8 mouse cellular contexts compared by ENCODE assay signal in genomic region chr19:55060964-55061363, GRCm38 (mm10).
DNase-seq lines count a peak whose midpoint lies in the region; ATAC-seq and TF ChIP-seq lines count a peak whose summit lies in the region.

No protein-coding gene starts in this region.

- DNase-seq in Patski (ENCODE audit: low read depth, low spot score): no peak
- DNase-seq in cerebellum, adult 18-20 months: peak; percentile 64 to 73
- peak; percentile 88 for DNase-seq in hindbrain, embryonic 11.5 days (ENCODE audit: low spot score)
- DNase-seq in layer of hippocampus, adult 8-10 months (ENCODE audit: low spot score in 2 of 2): peak; percentile 48 to 77
- peak; percentile 89 for DNase-seq in lung, embryonic 14.5 days
- peak; percentile 58 to 60 for DNase-seq in urinary bladder, postnatal 36 days (ENCODE audit: low spot score in 2 of 2)

- ATAC-seq in Patski: peak; percentile 68
- ATAC-seq in forebrain, embryonic 15.5 days (replicated peaks): peak; percentile 78
- peak; percentile 61 for ATAC-seq in hindbrain, embryonic 11.5 days (ENCODE audit: low FRiP score)
- peak; percentile 22; the same call in 1 of the 2 replicates for ATAC-seq in lung, embryonic 14.5 days (ENCODE audit: insufficient read depth)

- in situ Hi-C loops in Patski (cut with MboI; ENCODE audit: low pct_unique_long_range_greater_than_20kb): loop anchor here (5.0 to 25.0 kb wide), 5 partner anchors 141 to 1416 kb away; partner anchors contain the start of genes Adra2a, Bbip1 and Shoc2

- H3K4me2 ChIP-seq in forebrain, embryonic 15.5 days (replicated peaks): peak overlapping the region; percentile 78
- peak overlapping the region; percentile 45 for H3K4me2 ChIP-seq in hindbrain, embryonic 11.5 days (replicated peaks; ENCODE audit: low read depth, low read length)
- peak overlapping the region; percentile 57 for H3K4me2 ChIP-seq in lung, embryonic 14.5 days

- H3K9ac ChIP-seq in forebrain, embryonic 15.5 days (replicated peaks): peak overlapping the region; percentile 45
- no peak overlapping the region for H3K9ac ChIP-seq in hindbrain, embryonic 11.5 days (ENCODE audit: low read depth, low read length)
- no peak overlapping the region for H3K9ac ChIP-seq in lung, embryonic 14.5 days

- no peak for TF ChIP-seq POLR2A in olfactory bulb, adult 2 months (IDR thresholded peaks at IDR 0.05; ENCODE audit: insufficient read depth, low read depth, low read length)

- no peaks in the 10 kb centered on the region for H3K9me3 ChIP-seq in forebrain, embryonic 15.5 days
- no peaks in the 10 kb centered on the region for H3K9me3 ChIP-seq in hindbrain, embryonic 11.5 days (ENCODE audit: control insufficient read depth, low read length)
- H3K9me3 ChIP-seq in lung, embryonic 14.5 days (ENCODE audit: low read depth, low read length): no peaks in the 10 kb centered on the region

- peak overlapping the region; percentile 36 for H3K4me3 ChIP-seq in forebrain, embryonic 15.5 days
- no peak overlapping the region for H3K4me3 ChIP-seq in hindbrain, embryonic 11.5 days (ENCODE audit: low read depth, low read length)
- no peak overlapping the region for H3K4me3 ChIP-seq in lung, embryonic 14.5 days (ENCODE audit: low read depth, low read length)
- H3K4me3 ChIP-seq in olfactory bulb, adult 2 months (ENCODE audit: insufficient read depth, low read depth, low read length): no peak overlapping the region

- H3K27ac ChIP-seq in forebrain, embryonic 15.5 days (replicated peaks): no peak overlapping the region
- H3K27ac ChIP-seq in hindbrain, embryonic 11.5 days (ENCODE audit: low read depth, low read length): no peak overlapping the region
- no peak overlapping the region for H3K27ac ChIP-seq in lung, embryonic 14.5 days (ENCODE audit: low read depth)
- H3K27ac ChIP-seq in olfactory bulb, adult 2 months (ENCODE audit: insufficient read depth, low read depth, low read length): no peak overlapping the region

- peak; percentile 97 for TF ChIP-seq CTCF in Patski (IDR thresholded peaks at IDR 0.05)
- peak; percentile 95 for TF ChIP-seq CTCF in lung, embryonic 14.5 days (IDR thresholded peaks at IDR 0.05; ENCODE audit: low read depth)
- TF ChIP-seq CTCF in olfactory bulb, adult 2 months (IDR thresholded peaks at IDR 0.05; ENCODE audit: insufficient read depth, low read depth, low read length): peak; percentile 54; the same call in 1 of the 2 replicates

- WGBS in forebrain, embryonic 15.5 days: under 1% methylated on average over 7 of the region's 7 CpGs
- 5% methylated on average over 7 of the region's 7 CpGs for WGBS in hindbrain, embryonic 11.5 days
- WGBS in lung, embryonic 14.5 days: 8% methylated on average over 7 of the region's 7 CpGs
- 6% methylated on average over 7 of the region's 7 CpGs for WGBS in olfactory bulb, adult 2 months

- no peaks in the 10 kb centered on the region for H3K36me3 ChIP-seq in forebrain, embryonic 15.5 days
- H3K36me3 ChIP-seq in hindbrain, embryonic 11.5 days (ENCODE audit: control insufficient read depth, insufficient read depth, low read length): no peaks in the 10 kb centered on the region
- H3K36me3 ChIP-seq in lung, embryonic 14.5 days (ENCODE audit: insufficient read depth): peaks cover 4% of the 10 kb centered on the region

- H3K27me3 ChIP-seq in Patski: no peaks in the 10 kb centered on the region
- no peaks in the 10 kb centered on the region for H3K27me3 ChIP-seq in forebrain, embryonic 15.5 days
- no peaks in the 10 kb centered on the region for H3K27me3 ChIP-seq in hindbrain, embryonic 11.5 days (ENCODE audit: control insufficient read depth, insufficient read depth, low read length)
- no peaks in the 10 kb centered on the region for H3K27me3 ChIP-seq in lung, embryonic 14.5 days (ENCODE audit: insufficient read depth, low read length)

- POLR2A ChIA-PET in Patski (lab: Charles Lee): interaction anchor here (0.6 kb wide), 1 partner anchor 219 kb away, joined by 3 read pairs; no protein-coding TSS in a partner anchor

- peaks cover 7% of the 10 kb centered on the region for H3K4me1 ChIP-seq in forebrain, embryonic 15.5 days
- H3K4me1 ChIP-seq in hindbrain, embryonic 11.5 days (replicated peaks; ENCODE audit: control insufficient read depth, insufficient read depth, low read length): peaks cover 4% of the 10 kb centered on the region; the same call in 1 of the 2 replicates
- H3K4me1 ChIP-seq in lung, embryonic 14.5 days (ENCODE audit: insufficient read depth): no peaks in the 10 kb centered on the region
- peaks cover 13% of the 10 kb centered on the region for H3K4me1 ChIP-seq in olfactory bulb, adult 2 months (ENCODE audit: control insufficient read depth, insufficient read depth, low read length)

- CTCF ChIA-PET in Patski (lab: Charles Lee): interaction anchor here (0.7 to 1.6 kb wide), 10 partner anchors 12 to 1322 kb away, joined by 3 to 5 read pairs (median 4); partner anchors contain the start of genes Adra2a, Bbip1 and Shoc2

Comparison
In these comparisons a context has a peak if more than half of its experiments do, and no peak if none do; other contexts are left out.
1. ATAC-seq: peak in every context shown above with its lines; median percentile 78 in forebrain, embryonic 15.5 days; 68 in Patski; 61 in hindbrain, embryonic 11.5 days; 22 in lung, embryonic 14.5 days.